Mouse (Mus musculus) megakaryocyte, adult 5-6 weeks (primary cell): Measurements from ENCODE around the gene Folh1. TPM values are rescaled to one million over a fixed set of nuclear protein-coding genes. Genes with fewer than 3 reads are reported as not detected.
"Not testable (repeated sequence)": the region's sequence is repeated elsewhere in the genome, so short reads cannot be mapped to it uniquely, and the experiment has no call there.

Experiments used
- ATAC-seq: 2 replicates; pipeline ENCODE4 v1.8.0; 2016; ENCODE audit warnings: mild to moderate bottlenecking, inconsistent platforms; ENCODE audit not compliant: poor library complexity, severe bottlenecking
- total RNA-seq, 2 experiments: library from RNA; stranded (forward) in 1 of 2; stranded (reverse) in 1 of 2; fragments of 153-499, 151-499 nt in 1 of 2; fragments of 221-1000, 200-1000 nt in 1 of 2; gene quantifications; 2 replicates each; pipeline versions ENCODE4 v1.2.3 to v1.2.4; 2015 to 2017

The Folh1 gene
- total RNA-seq (2015), result not detected in 2 replicates
- total RNA-seq (2017), result not detected in 2 replicates

DNA sequence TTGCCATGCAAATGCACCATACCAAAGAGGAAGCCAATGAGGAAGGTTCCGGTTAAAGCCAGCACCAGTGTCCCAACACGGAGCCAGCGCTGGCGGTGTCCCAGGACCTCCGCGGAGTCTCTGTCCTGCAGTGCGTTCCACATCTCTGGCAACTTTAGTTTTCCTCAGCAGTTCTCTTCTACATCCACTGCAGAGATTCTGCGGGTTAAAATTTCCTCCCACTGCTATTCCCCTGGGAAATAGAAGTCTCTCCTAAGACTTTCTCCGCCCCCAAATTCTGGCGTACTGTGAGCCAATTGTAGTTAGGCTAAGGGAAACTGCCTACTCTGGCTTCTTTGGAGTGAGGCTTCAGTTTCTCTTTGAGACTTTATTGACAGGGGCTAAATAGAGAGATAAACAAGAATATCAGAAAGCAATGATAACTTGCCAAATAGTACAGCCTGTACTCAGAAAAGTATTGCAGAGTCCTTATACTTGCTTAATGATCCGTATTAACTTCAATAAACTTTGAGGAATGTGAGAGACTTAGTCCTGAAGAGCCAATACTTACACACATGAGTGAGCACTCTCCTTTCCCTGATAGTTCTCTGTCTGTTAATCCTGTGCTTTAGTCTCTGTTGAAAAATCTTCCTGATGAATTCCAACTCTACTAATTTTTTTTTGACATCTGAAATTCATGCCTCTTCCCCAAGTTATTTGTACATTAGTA, at the start of gene Folh1:
Gene Folh1 (minus strand): TSS at position 327 of the 709 bp plus-strand sequence.
- ATAC-seq, result no peak

- no peak for ATAC-seq
These were observed 40.7 kb upstream of the Folh1 start for GRCm38 (mm10) chr7:86816466-86816865.

DNA sequence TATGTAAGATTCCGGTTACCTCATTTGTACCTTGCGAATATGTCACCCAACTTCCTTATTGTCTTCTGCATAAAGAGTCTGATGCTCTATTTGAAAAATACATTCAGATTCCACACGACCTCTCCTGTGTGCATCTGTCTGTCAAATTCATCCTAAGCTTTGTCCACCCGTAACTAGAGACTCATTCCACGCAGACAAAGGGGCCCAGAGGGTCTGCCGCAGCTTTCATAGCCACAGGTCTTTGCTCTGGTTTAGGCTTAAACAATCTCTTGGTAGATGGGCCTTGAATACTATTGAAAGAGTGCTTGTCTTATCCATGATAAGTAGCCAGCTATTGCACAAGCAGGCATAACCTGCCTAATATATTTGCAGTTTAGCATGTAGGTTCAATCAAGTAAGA, 40.0 kb upstream of the Folh1 start:
- not testable (repeated sequence) for ATAC-seq

GRCm38 (mm10) chr7:86815241-86815640, 39.5 kb upstream of the Folh1 start:
- ATAC-seq, result not testable (repeated sequence)

DNA sequence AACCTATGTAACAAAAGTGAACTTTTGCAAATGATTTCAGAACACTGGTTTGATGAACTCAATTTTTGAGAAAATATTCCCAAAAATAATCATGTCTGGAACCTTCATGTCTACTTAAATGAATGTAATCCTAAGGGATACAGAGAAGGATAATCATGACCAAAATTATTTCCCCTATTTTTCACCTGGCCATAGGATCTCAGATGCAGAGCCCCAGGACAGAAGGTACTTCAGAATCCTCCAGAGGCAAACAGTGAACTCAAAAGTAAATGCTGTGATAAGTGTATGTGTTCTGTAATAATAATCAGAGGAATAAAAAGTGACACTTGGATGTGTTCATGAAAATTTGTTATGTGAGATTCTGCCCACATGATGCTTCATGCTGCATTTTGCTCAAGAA, 19.0 kb upstream of the Folh1 start, which contains the start of gene Vmn2r77:
Gene Vmn2r77 (plus strand): TSS at position 301 of the 400 bp plus-strand sequence.
- ATAC-seq, result no peak

DNA sequence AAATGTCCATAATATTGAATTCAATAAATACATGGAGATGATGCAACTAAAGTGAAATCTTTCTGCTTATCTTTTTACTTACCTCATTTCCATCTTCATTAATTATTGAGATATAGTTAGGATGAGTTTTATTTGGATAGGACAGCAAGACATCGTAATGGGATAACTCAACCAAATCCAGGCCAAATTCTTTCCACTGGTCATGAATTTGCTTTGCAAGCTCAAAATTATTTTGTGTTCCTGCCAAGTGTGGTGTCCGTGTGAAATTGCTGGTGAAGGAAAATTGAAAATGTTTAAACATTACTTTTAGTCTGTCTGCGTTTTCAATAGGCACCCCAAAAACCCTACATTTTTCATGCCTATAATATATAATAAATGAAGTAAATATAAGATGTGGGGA, 4.1 kb downstream of the Folh1 start:
- ATAC-seq, result no peak

- no peak for ATAC-seq
These were observed 11.1 kb downstream of the Folh1 start for GRCm38 (mm10) chr7:86764628-86765027.

GRCm38 (mm10) chr7:86760751-86761150, 15.0 kb downstream of the Folh1 start:
- no peak for ATAC-seq

- no peak for ATAC-seq
These were observed 50.7 kb downstream of the Folh1 start for GRCm38 (mm10) chr7:86725013-86725412.

DNA sequence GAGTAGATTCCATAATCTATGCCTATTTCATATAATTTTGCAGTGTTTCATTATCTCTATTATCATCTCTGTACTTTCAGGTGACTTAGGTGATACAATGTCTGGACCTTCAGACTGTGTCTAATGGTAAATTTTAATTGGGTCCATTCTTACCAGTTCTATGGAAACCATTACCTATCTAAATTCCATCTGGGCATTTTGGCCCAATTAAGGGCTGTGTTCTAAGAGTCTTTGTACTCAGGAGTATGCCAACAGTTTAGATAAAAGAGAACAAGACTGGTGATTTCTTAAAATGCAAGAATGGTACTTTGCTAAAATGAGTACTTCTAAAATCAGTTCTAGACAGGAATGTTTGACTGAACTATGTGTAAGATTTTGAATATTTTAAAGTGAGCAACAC, 87.7 kb downstream of the Folh1 start, which contains the start of gene Olfr292:
Gene Olfr292 (plus strand): TSS at position 301 of the 400 bp plus-strand sequence.
- ATAC-seq, result no peak

Other genes starting within 250 kb of the Folh1 start
- not detected in 2 replicates for gene Olfr295, start 192.1 kb downstream of the Folh1 start, total RNA-seq (2015)
- not detected in 2 replicates for gene Olfr295, start 192.1 kb downstream of the Folh1 start, total RNA-seq (2017)
- gene Olfr294, start 159.3 kb downstream of the Folh1 start, total RNA-seq (2015), result not detected in 2 replicates
- not detected in 2 replicates for gene Olfr294, start 159.3 kb downstream of the Folh1 start, total RNA-seq (2017)
- not detected in 2 replicates for gene Olfr293, start 126.9 kb downstream of the Folh1 start, total RNA-seq (2015)
- gene Olfr293, start 126.9 kb downstream of the Folh1 start, total RNA-seq (2017), result not detected in 2 replicates
- not detected in 2 replicates for gene Olfr292, start 87.6 kb downstream of the Folh1 start, total RNA-seq (2015)
- gene Olfr292, start 87.6 kb downstream of the Folh1 start, total RNA-seq (2017), result not detected in 2 replicates
- gene Vmn2r77, start 19.1 kb upstream of the Folh1 start, total RNA-seq (2015), result not detected in 2 replicates
- not detected in 2 replicates for gene Vmn2r77, start 19.1 kb upstream of the Folh1 start, total RNA-seq (2017)
- not detected in 2 replicates for gene Vmn2r78, start 139.2 kb upstream of the Folh1 start, total RNA-seq (2015)
- not detected in 2 replicates for gene Vmn2r78, start 139.2 kb upstream of the Folh1 start, total RNA-seq (2017)
- 0.02 TPM in 1 of 2 replicates, not detected in the other for gene Vmn2r79, start 220.2 kb upstream of the Folh1 start, total RNA-seq (2015)
- gene Vmn2r79, start 220.2 kb upstream of the Folh1 start, total RNA-seq (2017), result not detected in 2 replicates